Mouse (Mus musculus) left cerebral cortex, postnatal 14 days (tissue): ENCODE data around the gene Fbxw27. TPM values are rescaled to one million over a fixed set of nuclear protein-coding genes. Genes with fewer than 3 reads are reported as not detected.

Experiments
- total RNA-seq, 2 experiments: library from RNA; stranded (reverse); gene quantifications; 2 replicates each; pipeline ENCODE4 v1.2.3; 2021

The Fbxw27 gene
- total RNA-seq, 2 experiments from 2014 or later: not detected

Other genes starting within 250 kb of the Fbxw27 start
- not detected for gene Fbxw15, start 222.4 kb downstream of the Fbxw27 start, total RNA-seq
- gene Fbxw24, start 164.6 kb downstream of the Fbxw27 start, total RNA-seq: not detected
- gene Fbxw25, start 126.0 kb downstream of the Fbxw27 start, total RNA-seq: not detected
- gene Fbxw18, start 88.0 kb downstream of the Fbxw27 start, total RNA-seq: not detected
- gene Fbxw26, start 44.6 kb downstream of the Fbxw27 start, total RNA-seq: not detected
- gene Spink8, start 21.6 kb upstream of the Fbxw27 start, total RNA-seq: 1 to 10 TPM; 2.7 to 2.9 TPM
- 1 to 10 TPM; 6.2 to 8.8 TPM for gene Nme6, start 42.1 kb upstream of the Fbxw27 start, total RNA-seq
- gene Camp, start 58.9 kb upstream of the Fbxw27 start, total RNA-seq: not detected
- gene Cdc25a, start 84.9 kb upstream of the Fbxw27 start, total RNA-seq: 1 to 10 TPM; 4.5 TPM
- gene Map4, start 140.8 kb upstream of the Fbxw27 start, total RNA-seq: 100 to 1,000 TPM; 376 to 378 TPM